Mouse (Mus musculus) splenic B cell, adult 2 months (primary cell): ENCODE results near the gene Hcn4.

Source experiments
- DNase-seq: peaks from one replicate; pipeline ENCODE4 v3.0.0-alpha.2; 2011; ENCODE audit warnings: low read depth, low spot score
- H3K27me3 ChIP-seq: 2 replicates; pipeline ENCODE4 v1.6.1; 2012; ENCODE audit warnings: mild to moderate bottlenecking, low read length, moderate library complexity, mixed read lengths; ENCODE audit not compliant: control insufficient read depth, poor library complexity, insufficient read depth, severe bottlenecking
- H3K36me3 ChIP-seq: 2 replicates; pipeline ENCODE4 v1.6.1; 2012; ENCODE audit warnings: mild to moderate bottlenecking, low read length, moderate library complexity, mixed read lengths; ENCODE audit not compliant: control insufficient read depth, poor library complexity, insufficient read depth, severe bottlenecking

Gene Hcn4

GRCm38 (mm10) chr9:58829627-58830026 lies 6.4 kb downstream of the Hcn4 start:
- no peaks in the 10 kb centered on the region for H3K36me3 ChIP-seq
- no peaks in the 10 kb centered on the region for H3K27me3 ChIP-seq
- DNase-seq, result no peak

GRCm38 (mm10) chr9:58832939-58833338 lies 9.7 kb downstream of the Hcn4 start:
- Histone ChIP-seq H3K27me3 (no peaks in the 10 kb centered on the region), H3K36me3 (no peaks in the 10 kb centered on the region)
- DNase-seq, result no peak

GRCm38 (mm10) chr9:58837174-58837573 lies 14.0 kb downstream of the Hcn4 start:
- no peaks in the 10 kb centered on the region for H3K36me3 ChIP-seq
- DNase-seq, result no peak
- no peaks in the 10 kb centered on the region for H3K27me3 ChIP-seq

- DNase-seq, result no peak
- H3K36me3 ChIP-seq, result no peaks in the 10 kb centered on the region
Measured at GRCm38 (mm10) chr9:58838504-58838903, 15.3 kb downstream of the Hcn4 start.

GRCm38 (mm10) chr9:58841655-58842054 lies 18.4 kb downstream of the Hcn4 start:
- Histone ChIP-seq H3K27me3 (no peaks in the 10 kb centered on the region), H3K36me3 (no peaks in the 10 kb centered on the region)
- DNase-seq, result peak; percentile 42

More at GRCm38 (mm10) chr9:58838504-58838903, 15.3 kb downstream of the Hcn4 start:
- no peaks in the 10 kb centered on the region for H3K27me3 ChIP-seq

GRCm38 (mm10) chr9:58844597-58844996 lies 21.4 kb downstream of the Hcn4 start:
- no peak for DNase-seq
- Histone ChIP-seq H3K36me3 (no peaks in the 10 kb centered on the region), H3K27me3 (no peaks in the 10 kb centered on the region)

GRCm38 (mm10) chr9:58847008-58847407 lies 23.8 kb downstream of the Hcn4 start:
- DNase-seq, result no peak
- no peaks in the 10 kb centered on the region for H3K27me3 ChIP-seq
- H3K36me3 ChIP-seq, result no peaks in the 10 kb centered on the region

- Histone ChIP-seq H3K27me3 (no peaks in the 10 kb centered on the region), H3K36me3 (no peaks in the 10 kb centered on the region)
- no peak for DNase-seq
Measured at GRCm38 (mm10) chr9:58847676-58848075, 24.5 kb downstream of the Hcn4 start.

- no peaks in the 10 kb centered on the region for H3K27me3 ChIP-seq
- no peak for DNase-seq
- H3K36me3 ChIP-seq, result no peaks in the 10 kb centered on the region
Measured at GRCm38 (mm10) chr9:58849576-58850315, 26.5 kb downstream of the Hcn4 start.

- no peak for DNase-seq
- Histone ChIP-seq H3K36me3 (no peaks in the 10 kb centered on the region), H3K27me3 (no peaks in the 10 kb centered on the region)
Measured at GRCm38 (mm10) chr9:58854931-58855330, 31.7 kb downstream of the Hcn4 start.

GRCm38 (mm10) chr9:58859080-58859635 lies 35.9 kb downstream of the Hcn4 start:
- Histone ChIP-seq H3K27me3 (no peaks in the 10 kb centered on the region), H3K36me3 (no peaks in the 10 kb centered on the region)
- DNase-seq, result no peak

- no peaks in the 10 kb centered on the region for H3K36me3 ChIP-seq
- DNase-seq, result no peak
- no peaks in the 10 kb centered on the region for H3K27me3 ChIP-seq
Measured at GRCm38 (mm10) chr9:58863826-58864225, 40.6 kb downstream of the Hcn4 start.

- no peaks in the 10 kb centered on the region for H3K27me3 ChIP-seq
- DNase-seq, result no peak
- no peaks in the 10 kb centered on the region for H3K36me3 ChIP-seq
Measured at GRCm38 (mm10) chr9:58871141-58871540, 47.9 kb downstream of the Hcn4 start.

GRCm38 (mm10) chr9:58873541-58874324 lies 50.5 kb downstream of the Hcn4 start:
- Histone ChIP-seq H3K36me3 (no peaks in the 10 kb centered on the region), H3K27me3 (no peaks in the 10 kb centered on the region)
- peak; percentile 56 for DNase-seq

GRCm38 (mm10) chr9:58874354-58874753 lies 51.1 kb downstream of the Hcn4 start:
- DNase-seq, result no peak
- Histone ChIP-seq H3K27me3 (no peaks in the 10 kb centered on the region), H3K36me3 (no peaks in the 10 kb centered on the region)
